Mouse (Mus musculus) urinary bladder, postnatal 4 days (tissue): ENCODE data around the gene Adarb1.

ENCODE experiments used
- DNase-seq, 2 experiments: peaks; one replicate each; pipeline ENCODE4 v3.0.0; 2021 to 2022; ENCODE audit warnings: low spot score in 2 of 2

Adarb1 gene

GRCm38 (mm10) chr10:77267027-77267426 lies 151.0 kb downstream of the Adarb1 start:
- no peak for DNase-seq

GRCm38 (mm10) chr10:77266281-77266680 lies 151.8 kb downstream of the Adarb1 start:
- no peak for DNase-seq

GRCm38 (mm10) chr10:77260166-77260875 lies 157.7 kb downstream of the Adarb1 start:
- no peak for DNase-seq

GRCm38 (mm10) chr10:77258704-77259621 lies 159.1 kb downstream of the Adarb1 start, which contains the start of gene Pofut2:
Gene Pofut2 (plus strand): TSS chr10:77259218.
- DNase-seq, result peak; percentile 93 to 95

- no peak for DNase-seq
These were observed 160.0 kb downstream of the Adarb1 start for GRCm38 (mm10) chr10:77258041-77258590.

- no peak for DNase-seq
These were observed 162.4 kb downstream of the Adarb1 start for GRCm38 (mm10) chr10:77255676-77256075.

- DNase-seq, result no peak
These were observed 162.8 kb downstream of the Adarb1 start for GRCm38 (mm10) chr10:77255231-77255630.

GRCm38 (mm10) chr10:77252790-77253189 lies 165.3 kb downstream of the Adarb1 start:
- DNase-seq, result peak; percentile 62 to 84

GRCm38 (mm10) chr10:77251784-77252539 lies 166.1 kb downstream of the Adarb1 start:
- DNase-seq, result peak in 1 of 2 experiments; percentile 44

- DNase-seq, result peak in 1 of 2 experiments; percentile 65
These were observed 166.8 kb downstream of the Adarb1 start for GRCm38 (mm10) chr10:77251223-77251783.

GRCm38 (mm10) chr10:77247707-77248106 lies 170.4 kb downstream of the Adarb1 start:
- DNase-seq, result no peak

- DNase-seq, result no peak
These were observed 171.0 kb downstream of the Adarb1 start for GRCm38 (mm10) chr10:77247048-77247447.

- DNase-seq, result no peak
These were observed 173.3 kb downstream of the Adarb1 start for GRCm38 (mm10) chr10:77244777-77245176.

GRCm38 (mm10) chr10:77243572-77244161 lies 174.4 kb downstream of the Adarb1 start:
- DNase-seq, result no peak

- DNase-seq, result no peak
These were observed 175.2 kb downstream of the Adarb1 start for GRCm38 (mm10) chr10:77242871-77243270.

- DNase-seq, result no peak
These were observed 175.7 kb downstream of the Adarb1 start for GRCm38 (mm10) chr10:77242396-77242795.

- DNase-seq, result no peak
These were observed 177.3 kb downstream of the Adarb1 start for GRCm38 (mm10) chr10:77240764-77241163.
